Mouse (Mus musculus) olfactory bulb, adult 2 months (tissue): ENCODE measurements around the gene Col7a1.

Experiments used
- CTCF ChIP-seq: fragments of 200-500 bp; IDR thresholded peaks from 2 replicates; pipeline ENCODE4 v1.5.1; 2012; ENCODE audit warnings: low read depth, mild to moderate bottlenecking, low read length, moderate library complexity; ENCODE audit not compliant: insufficient read depth
- POLR2A ChIP-seq: fragments of 200-500 bp; IDR thresholded peaks from 2 replicates; pipeline ENCODE4 v1.6.1; 2012; ENCODE audit warnings: mild to moderate bottlenecking, low read depth, low read length, moderate library complexity; ENCODE audit not compliant: insufficient read depth

DNA sequence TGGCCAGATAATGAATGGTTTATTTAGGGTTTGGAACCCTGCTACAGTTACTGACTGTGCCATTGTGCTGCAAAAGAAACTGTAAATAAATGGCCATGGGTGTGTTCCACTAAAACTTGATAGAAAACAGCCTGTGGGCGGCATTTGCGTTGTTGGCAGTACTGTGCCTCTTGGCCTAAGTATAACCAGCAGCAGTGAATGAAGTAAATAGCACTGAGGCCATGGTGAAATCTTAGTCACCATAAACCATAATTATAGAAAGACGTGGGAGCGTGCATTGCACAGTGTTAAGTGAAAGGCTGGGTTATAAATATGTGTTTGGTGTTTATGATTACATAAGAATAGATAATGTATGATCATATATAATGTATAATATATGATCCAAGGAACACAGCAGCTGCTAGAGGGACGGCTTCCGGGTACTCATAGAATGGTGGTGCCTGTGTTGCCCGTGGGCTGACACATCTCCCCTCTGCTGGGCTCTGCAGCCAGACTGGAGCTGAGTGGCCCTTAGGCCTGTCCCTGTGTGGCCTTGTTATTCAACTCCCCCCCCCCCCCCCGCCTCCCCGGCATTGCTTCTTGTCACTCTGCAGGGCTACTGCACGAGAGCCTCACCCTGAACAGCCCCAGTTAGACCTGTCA is 55.7 kb downstream of the Col7a1 start:
- TF ChIP-seq POLR2A (no peak), CTCF (no peak)
